Mouse (Mus musculus): Measurements from ENCODE around the gene Cflar.

DNA sequence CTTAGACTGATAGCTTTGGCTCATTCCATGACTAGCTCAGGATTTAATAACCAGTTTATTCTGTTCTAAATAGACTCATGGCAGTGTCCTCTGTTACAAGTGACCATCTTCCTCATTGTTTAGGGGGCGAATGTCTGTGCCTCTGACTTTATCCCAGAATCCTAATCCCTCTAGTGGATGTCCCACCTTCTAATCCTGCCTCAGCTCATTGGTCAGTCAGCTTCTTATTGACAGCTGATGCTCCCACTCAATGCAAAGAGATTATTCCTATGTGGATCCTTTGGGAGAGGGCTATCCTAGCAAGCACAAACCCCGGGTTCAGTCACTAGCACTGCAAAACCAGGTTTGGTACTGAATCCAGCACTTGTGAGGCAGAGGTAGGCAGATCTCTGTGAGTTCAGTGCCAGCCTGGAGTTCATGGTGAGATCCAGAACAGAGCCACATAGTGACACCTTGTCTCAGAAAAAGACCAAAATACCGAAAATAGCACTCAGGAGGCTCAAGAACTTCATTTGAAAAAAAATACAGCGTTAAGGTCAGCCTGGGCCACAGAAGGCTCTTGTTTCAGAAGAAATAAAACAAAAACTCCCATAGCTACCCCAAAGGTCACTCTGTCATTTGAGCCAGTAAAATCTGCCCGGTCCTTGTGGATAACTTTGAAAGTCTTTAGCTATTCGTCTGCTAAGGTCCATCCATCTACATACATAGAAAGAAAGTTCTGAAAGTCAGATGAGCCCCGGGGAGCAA is 11.9 kb downstream of the Cflar start:
- no peak for TF ChIP-seq POLR2A (IDR thresholded peaks at IDR 0.05; ENCODE audit: control insufficient read depth, low read depth, low read length)
- no peak for TF ChIP-seq CTCF (IDR thresholded peaks at IDR 0.05; ENCODE audit: control insufficient read depth, insufficient read depth, insufficient replicate concordance, low read depth, low read length)
